Mouse (Mus musculus) forebrain, postnatal 0 days (tissue): ENCODE measurements at regions not wholly inside any gene's neighbourhood (a gene's known extent, or its start where the extent isn't known, plus 50 kb on each side); places are given as distances from the start of the nearest gene placed in this dataset.

Experiments used
- ATAC-seq: fragments of 200-750 bp; cut with Nextera tagmentation; 2 replicates; pipeline ENCODE4 v1.8.0; 2017; ENCODE audit warnings: mild to moderate bottlenecking, moderate library complexity
- DNase-seq: peaks from one replicate; pipeline ENCODE4 v3.0.0-alpha.2; 2015
- H3K27ac ChIP-seq: fragments of 300-500 bp; sonication (generic); 2 replicates; pipeline ENCODE4 v1.5.1; 2014; ENCODE audit warnings: low read depth, mild to moderate bottlenecking, antibody characterized with exemption, low read length, moderate library complexity, mixed read lengths
- H3K27me3 ChIP-seq: fragments of 300-500 bp; sonication (generic); 2 replicates; pipeline ENCODE4 v1.6.1; 2014; ENCODE audit warnings: mild to moderate bottlenecking, low read length, mixed read lengths; ENCODE audit not compliant: insufficient read depth
- H3K36me3 ChIP-seq: fragments of 300-500 bp; sonication (generic); 2 replicates; pipeline ENCODE4 v1.6.1; 2014; ENCODE audit warnings: mild to moderate bottlenecking, moderate library complexity; ENCODE audit not compliant: insufficient read depth
- H3K4me1 ChIP-seq: fragments of 300-500 bp; sonication (generic); 2 replicates; pipeline ENCODE4 v1.6.1; 2014; ENCODE audit warnings: antibody characterized with exemption; ENCODE audit not compliant: insufficient read depth
- H3K4me2 ChIP-seq: fragments of 300-500 bp; sonication (generic); 2 replicates; pipeline ENCODE4 v1.6.1; 2014; ENCODE audit warnings: low read depth, mild to moderate bottlenecking, moderate library complexity
- H3K4me3 ChIP-seq: fragments of 300-500 bp; sonication (generic); 2 replicates; pipeline ENCODE4 v1.5.1; 2014; ENCODE audit warnings: low read depth, low read length, mixed read lengths
- H3K9ac ChIP-seq: fragments of 300-500 bp; sonication (generic); 2 replicates; pipeline ENCODE4 v1.6.1; 2014; ENCODE audit warnings: mild to moderate bottlenecking
- H3K9me3 ChIP-seq: fragments of 300-500 bp; sonication (generic); 2 replicates; pipeline ENCODE4 v1.6.1; 2016; ENCODE audit warnings: low read length
- CTCF ChIP-seq: sonication (generic); IDR thresholded peaks from 2 replicates; pipeline ENCODE4 v1.5.1; 2016; ENCODE audit warnings: antibody characterized with exemption, control low read depth, low read depth
- WGBS: fragments of 180-500 bp; shearing (Covaris S2); extraction: QIAGEN DNeasy Blood & Tissue Kit; methylation state at CpG from one replicate; pipeline ENCODE4 v1.1.7; 2014; 5-methylcytosine and 5-hydroxymethylcytosine counted together

GRCm38 (mm10) chr6:35608336-35608735 is 68.6 kb upstream of the Mtpn start:
- no peak overlapping the region for H3K27ac ChIP-seq
- no peaks in the 10 kb centered on the region for H3K9me3 ChIP-seq
- ATAC-seq = no peak
- H3K4me1 ChIP-seq = no peaks in the 10 kb centered on the region
- no peak for TF ChIP-seq CTCF
- no peak overlapping the region for H3K9ac ChIP-seq
- 91% methylated on average over 2 of the region's 2 CpGs for WGBS
- DNase-seq = no peak
- H3K4me2 ChIP-seq = no peak overlapping the region
- H3K4me3 ChIP-seq = no peak overlapping the region
- no peaks in the 10 kb centered on the region for H3K36me3 ChIP-seq
- no peaks in the 10 kb centered on the region for H3K27me3 ChIP-seq

GRCm38 (mm10) chr6:35605100-35605499 is 65.4 kb upstream of the Mtpn start:
- no peak overlapping the region for H3K4me3 ChIP-seq
- H3K9me3 ChIP-seq = no peaks in the 10 kb centered on the region
- DNase-seq (no peak), ATAC-seq (no peak)
- no peak overlapping the region for H3K4me2 ChIP-seq
- H3K36me3 ChIP-seq = no peaks in the 10 kb centered on the region
- 88% methylated on average over 3 of the region's 3 CpGs for WGBS
- H3K27me3 ChIP-seq = no peaks in the 10 kb centered on the region
- TF ChIP-seq CTCF = no peak
- H3K4me1 ChIP-seq = no peaks in the 10 kb centered on the region
- no peak overlapping the region for H3K27ac ChIP-seq
- no peak overlapping the region for H3K9ac ChIP-seq

DNA sequence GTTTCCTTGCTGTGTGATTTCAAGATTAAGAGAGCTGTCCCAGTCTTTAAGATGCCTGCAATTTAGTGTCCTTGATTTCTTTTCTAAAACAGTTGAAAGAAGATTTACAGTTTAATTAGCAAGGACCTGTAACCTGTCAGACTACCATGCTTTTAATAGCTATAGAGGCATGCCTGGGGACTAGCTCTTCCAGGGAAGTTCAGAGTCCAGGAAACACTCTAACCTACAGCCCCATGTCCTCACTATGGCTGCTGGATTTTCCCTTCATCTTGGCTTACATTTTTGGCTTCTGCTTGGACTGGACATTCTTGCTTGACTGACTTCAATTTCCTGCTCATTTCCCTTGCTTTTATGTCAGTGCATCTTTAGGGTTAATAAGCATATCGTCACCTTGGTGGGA is 61.7 kb upstream of the Mtpn start:
- 95% methylated on average over 1 of the region's 1 CpGs for WGBS

GRCm38 (mm10) chr6:35599841-35600240 is 60.2 kb upstream of the Mtpn start:
- WGBS = 79% methylated on average over 1 of the region's 1 CpGs
- Histone ChIP-seq H3K4me3 (no peak overlapping the region), H3K36me3 (no peaks in the 10 kb centered on the region), H3K4me1 (no peaks in the 10 kb centered on the region), H3K9me3 (no peaks in the 10 kb centered on the region), H3K4me2 (no peak overlapping the region), H3K9ac (no peak overlapping the region), H3K27ac (no peak overlapping the region), H3K27me3 (no peaks in the 10 kb centered on the region)
- no peak for ATAC-seq
- no peak for TF ChIP-seq CTCF
- DNase-seq = no peak

More for the DNA sequence above, 61.7 kb upstream of the Mtpn start:
- TF ChIP-seq CTCF = no peak
- DNase-seq (no peak), ATAC-seq (no peak)
- H3K9me3 ChIP-seq = no peaks in the 10 kb centered on the region
- H3K9ac ChIP-seq = no peak overlapping the region
- no peak overlapping the region for H3K27ac ChIP-seq
- H3K4me3 ChIP-seq = no peak overlapping the region
- no peaks in the 10 kb centered on the region for H3K27me3 ChIP-seq
- H3K4me2 ChIP-seq = no peak overlapping the region
- H3K4me1 ChIP-seq = no peaks in the 10 kb centered on the region
- no peaks in the 10 kb centered on the region for H3K36me3 ChIP-seq

DNA sequence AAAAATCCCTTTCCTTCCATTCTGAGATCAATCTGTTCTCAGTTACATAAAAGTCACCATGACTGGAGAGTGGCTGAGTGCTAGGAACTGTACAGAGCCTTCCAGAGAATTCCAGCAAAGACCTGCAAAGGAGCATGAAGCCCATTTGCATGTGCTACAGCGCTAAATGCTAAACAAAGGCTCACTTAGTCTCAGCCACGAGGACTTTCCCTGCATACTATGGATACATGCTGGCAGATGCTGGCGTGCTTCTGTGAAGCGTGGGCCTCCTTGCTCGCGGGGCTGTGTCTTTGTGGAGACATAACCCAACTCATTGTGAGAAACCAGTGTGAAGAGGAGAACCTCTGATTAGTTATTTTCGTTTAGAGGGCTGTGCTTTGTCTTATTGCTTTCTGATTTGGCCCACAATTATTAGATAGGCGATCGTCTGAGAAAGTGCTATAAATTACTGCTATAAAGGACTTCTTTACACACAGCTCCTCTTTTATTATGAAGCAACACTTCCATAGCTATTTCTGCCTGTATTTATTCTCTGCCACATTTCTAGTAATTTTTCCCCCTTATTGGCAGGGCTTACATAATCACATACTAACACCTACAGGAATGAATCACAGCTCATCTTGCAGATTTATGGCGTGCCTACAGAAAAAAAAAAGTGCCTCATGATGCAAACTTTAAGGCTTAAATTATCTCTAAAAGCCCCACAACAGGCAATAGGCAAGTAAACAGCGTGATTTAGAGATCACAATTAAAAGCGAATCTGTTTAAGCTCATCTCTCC is 58.9 kb upstream of the Mtpn start:
- ATAC-seq (peak; percentile 85), DNase-seq (peak; percentile 71)
- Histone ChIP-seq H3K9ac (no peak overlapping the region), H3K36me3 (no peaks in the 10 kb centered on the region), H3K4me1 (no peaks in the 10 kb centered on the region), H3K9me3 (no peaks in the 10 kb centered on the region), H3K27me3 (no peaks in the 10 kb centered on the region), H3K4me3 (no peak overlapping the region), H3K4me2 (no peak overlapping the region), H3K27ac (peak overlapping the region; percentile 43; the same call in 1 of the 2 replicates)
- 41% methylated on average over 12 of the region's 12 CpGs for WGBS
- TF ChIP-seq CTCF = no peak

- DNase-seq (no peak), ATAC-seq (no peak)
- Histone ChIP-seq H3K4me2 (no peak overlapping the region), H3K27me3 (no peaks in the 10 kb centered on the region), H3K36me3 (no peaks in the 10 kb centered on the region), H3K4me3 (no peak overlapping the region), H3K9me3 (no peaks in the 10 kb centered on the region), H3K27ac (no peak overlapping the region), H3K9ac (no peak overlapping the region), H3K4me1 (no peaks in the 10 kb centered on the region)
- 91% methylated on average over 2 of the region's 2 CpGs for WGBS
- TF ChIP-seq CTCF = no peak
These were observed 55.3 kb upstream of the Mtpn start for GRCm38 (mm10) chr6:35595012-35595411.

DNA sequence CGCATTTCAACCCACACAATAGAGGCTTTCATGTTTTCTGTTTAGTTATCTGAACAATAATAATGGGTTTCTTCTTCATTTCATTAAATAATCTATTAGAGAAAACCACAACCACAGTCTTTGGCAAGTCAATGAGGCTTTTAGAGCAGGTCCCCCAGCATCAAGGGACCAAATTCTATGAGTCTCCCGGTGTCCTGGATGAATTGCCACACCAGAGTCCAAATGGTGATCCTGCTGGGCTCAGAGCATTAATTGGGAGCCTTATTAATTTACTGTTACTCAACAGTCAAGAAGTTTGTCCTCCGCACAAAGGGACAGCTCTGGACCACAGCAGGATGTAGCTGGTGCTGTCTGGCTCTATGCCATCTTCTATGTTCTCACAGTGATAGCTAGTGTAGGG is 52.5 kb upstream of the Mtpn start:
- H3K4me3 ChIP-seq = no peak overlapping the region
- no peak overlapping the region for H3K9ac ChIP-seq
- TF ChIP-seq CTCF = no peak
- no peaks in the 10 kb centered on the region for H3K4me1 ChIP-seq
- H3K27ac ChIP-seq = no peak overlapping the region
- H3K27me3 ChIP-seq = no peaks in the 10 kb centered on the region
- no peak for ATAC-seq
- H3K36me3 ChIP-seq = no peaks in the 10 kb centered on the region
- H3K4me2 ChIP-seq = no peak overlapping the region
- DNase-seq = no peak
- WGBS = 70% methylated on average over 3 of the region's 3 CpGs
- no peaks in the 10 kb centered on the region for H3K9me3 ChIP-seq
